Mouse (Mus musculus): ENCODE results near the gene Nmb.

DNA sequence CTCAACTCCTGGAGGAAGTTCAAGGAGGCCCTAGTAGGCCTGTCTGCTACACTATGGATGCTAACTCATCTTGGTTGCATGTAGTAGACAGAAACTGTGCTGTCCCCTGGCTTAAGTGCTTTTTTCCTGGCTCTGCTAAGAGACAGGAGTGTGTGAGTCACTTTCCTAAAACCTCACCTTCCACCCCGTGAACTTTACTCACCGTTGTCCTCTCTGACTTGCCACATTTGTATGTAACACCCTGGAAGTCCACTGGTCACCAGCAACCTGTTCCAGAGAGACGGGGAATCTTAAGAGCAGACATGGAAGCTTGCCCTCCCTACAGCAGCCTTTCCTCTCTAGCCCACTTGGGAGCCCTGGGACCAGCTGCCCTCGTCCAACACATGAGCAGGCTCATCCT is 7.2 kb downstream of the Nmb start:
- no peak for TF ChIP-seq ZC3H11A (IDR thresholded peaks at IDR 0.05; ENCODE audit: borderline replicate concordance, low read depth, low read length)
- TF ChIP-seq HCFC1 (IDR thresholded peaks at IDR 0.05; ENCODE audit: borderline replicate concordance, insufficient read depth, low read length), result no peak
- no peak for TF ChIP-seq CHD2 (IDR thresholded peaks at IDR 0.05; ENCODE audit: low read depth, low read length)
